Mouse (Mus musculus): ENCODE results near the gene Foxo3.

DNA sequence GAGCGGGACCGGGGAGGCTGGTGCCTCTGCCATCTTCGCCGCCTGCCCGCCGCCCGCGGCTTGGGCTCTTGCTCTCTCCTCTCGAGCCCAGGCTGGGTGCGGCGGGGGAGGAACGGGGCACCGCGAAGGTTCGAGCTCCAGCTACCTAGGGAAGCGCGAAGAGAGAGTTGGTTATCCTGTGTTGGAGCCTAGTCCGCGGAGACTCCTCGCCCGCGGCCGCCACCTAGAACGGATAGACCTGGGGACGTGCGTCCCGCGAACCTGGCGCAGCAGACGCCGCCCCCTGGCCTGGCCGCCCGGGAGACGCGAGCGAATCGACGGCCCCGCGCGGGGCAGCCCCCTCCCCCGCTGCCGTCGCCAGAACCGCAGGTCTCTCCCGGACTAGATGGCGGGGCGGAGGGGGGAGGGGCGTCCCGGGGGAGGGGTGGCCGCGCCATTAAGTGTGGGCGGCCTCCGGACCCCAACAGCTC is 1.1 kb downstream of the Foxo3 start:
- TF ChIP-seq CTCF (IDR thresholded peaks at IDR 0.05; ENCODE audit: extremely low read depth, insufficient read depth, low read length) (no peak), POLR2A (IDR thresholded peaks at IDR 0.05; ENCODE audit: extremely low read depth, insufficient read depth, low read length) (no peak)

Measured in cortical plate, adult 2 months (tissue).